Mouse (Mus musculus) C2C12 (cell line): Measurements from ENCODE around the gene Misp.

ENCODE experiments used
- CTCF ChIP-seq: IDR thresholded peaks from one replicate; pipeline ENCODE4 v1.5.1; 2011; ENCODE audit not compliant: control insufficient read depth, insufficient read depth, insufficient read length
- FOSL1 ChIP-seq: IDR thresholded peaks from one replicate; pipeline ENCODE4 v1.8.0; 2011; ENCODE audit warnings: mild to moderate bottlenecking, low read length; ENCODE audit not compliant: poor library complexity, insufficient read depth, severe bottlenecking
- MAX ChIP-seq: IDR thresholded peaks from one replicate; pipeline ENCODE4 v1.6.1; 2011; ENCODE audit warnings: mild to moderate bottlenecking, control low read depth
- USF1 ChIP-seq: IDR thresholded peaks from one replicate; pipeline ENCODE4 v1.6.1; 2011; ENCODE audit warnings: low read depth, mild to moderate bottlenecking, control low read depth, moderate library complexity

GRCm38 (mm10) chr10:79846553-79846952, 25.8 kb downstream of the Misp start:
- TF ChIP-seq CTCF (no peak), USF1 (no peak), FOSL1 (no peak), MAX (no peak)
